Mouse (Mus musculus) neural tube, embryonic 14.5 days (tissue): ENCODE measurements around the gene Tulp2. TPM values are rescaled to one million over a fixed set of nuclear protein-coding genes. Genes with fewer than 3 reads are reported as not detected.

Experiments used
- ATAC-seq: fragments of 200-750 bp; cut with Nextera tagmentation; 2 replicates; pipeline ENCODE4 v1.8.0; 2017; ENCODE audit warnings: low read depth, mild to moderate bottlenecking, moderate TSS enrichment, moderate library complexity
- H3K27ac ChIP-seq: fragments of 300-500 bp; sonication (generic); 2 replicates; pipeline ENCODE4 v1.5.1; 2014; ENCODE audit warnings: low read depth, mild to moderate bottlenecking, control low read depth, low read length, moderate library complexity, mixed read lengths
- H3K27me3 ChIP-seq: fragments of 300-500 bp; sonication (generic); 2 replicates; pipeline ENCODE4 v1.6.1; 2014; ENCODE audit warnings: low read length; ENCODE audit not compliant: control insufficient read depth, insufficient read depth
- H3K36me3 ChIP-seq: fragments of 300-500 bp; sonication (generic); 2 replicates; pipeline ENCODE4 v1.6.1; 2014; ENCODE audit warnings: low read length, mixed read lengths; ENCODE audit not compliant: control insufficient read depth, insufficient read depth
- H3K4me1 ChIP-seq: fragments of 300-500 bp; sonication (generic); 2 replicates; pipeline ENCODE4 v1.6.1; 2014; ENCODE audit warnings: low read length; ENCODE audit not compliant: control insufficient read depth, insufficient read depth
- H3K4me2 ChIP-seq: fragments of 300-500 bp; sonication (generic); 2 replicates; pipeline ENCODE4 v1.6.1; 2014; ENCODE audit warnings: mild to moderate bottlenecking, low read depth, low read length, control low read depth
- H3K4me3 ChIP-seq: fragments of 300-500 bp; sonication (generic); 2 replicates; pipeline ENCODE4 v1.5.1; 2014; ENCODE audit warnings: low read depth, low read length, control low read depth, mixed read lengths
- H3K9ac ChIP-seq: fragments of 300-500 bp; sonication (generic); replicated peaks from 2 replicates; pipeline ENCODE4 v1.6.1; 2014; ENCODE audit warnings: low read depth, mild to moderate bottlenecking, control low read depth, low read length, mixed read lengths
- H3K9me3 ChIP-seq: fragments of 300-500 bp; sonication (generic); 2 replicates; pipeline ENCODE4 v1.6.1; 2016; ENCODE audit warnings: low read length; ENCODE audit not compliant: control insufficient read depth
- WGBS: fragments of 180-500 bp; shearing (Covaris S2); extraction: QIAGEN DNeasy Blood & Tissue Kit; methylation state at CpG from one replicate; pipeline ENCODE4 v1.1.7; 2014; 5-methylcytosine and 5-hydroxymethylcytosine counted together
- microRNA-seq: library from miRNA; unstranded; fragments of <30 nt; microRNA quantifications from one replicate; pipeline ENCODE4, GENCODE M21; 2016
- polyA plus RNA-seq: library from polyadenylated mRNA; unstranded; fragments of >200 nt; fragmentation: Nextera tagmentation; extraction: Ambion mirVana; gene quantifications from 2 replicates; pipeline ENCODE4 v1.2.1, GENCODE M21; 2014

Gene Tulp2
- polyA plus RNA-seq, 1 experiment from 2014 or later, result 0.31 TPM

DNA sequence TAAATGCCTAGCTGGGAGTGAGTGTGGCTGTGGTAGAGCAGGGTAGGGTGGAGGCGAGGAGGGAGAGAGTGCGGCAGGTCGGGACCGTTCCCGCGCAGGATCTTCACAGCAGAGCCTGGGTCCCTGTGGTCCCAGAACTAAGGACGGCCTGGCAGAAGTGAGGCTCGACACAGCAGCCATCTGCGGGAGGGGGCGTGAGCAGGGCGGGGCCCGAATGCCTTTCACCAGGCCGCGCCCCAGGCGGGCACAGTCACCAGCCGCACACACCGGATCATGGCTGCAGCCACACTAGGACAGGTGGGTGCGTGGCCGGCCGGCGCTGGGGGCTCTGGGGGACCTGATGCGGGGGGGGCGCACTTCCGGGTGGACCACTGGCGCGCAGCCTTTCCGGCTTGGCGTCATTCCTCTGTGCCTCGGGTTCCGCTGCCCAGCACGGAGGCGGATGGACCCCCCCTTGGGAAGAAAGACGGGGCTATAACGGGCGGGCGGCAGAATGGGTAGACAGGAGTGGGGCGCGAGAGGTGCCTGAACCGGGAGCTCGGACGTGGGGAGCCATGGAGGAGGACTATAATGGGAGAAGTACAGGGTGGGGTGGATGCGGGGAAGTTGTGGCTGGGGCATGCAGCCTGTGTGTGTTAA lies 88.5 kb downstream of the Tulp2 start, which contains the start of gene Bcat2:
Bcat2 (plus strand) TSS at position 51 of the 639 bp plus-strand sequence.
- Histone ChIP-seq H3K36me3 (no peaks in the 10 kb centered on the region), H3K27me3 (no peaks in the 10 kb centered on the region; the same call in 1 of the 2 replicates), H3K9me3 (no peaks in the 10 kb centered on the region), H3K4me1 (peaks cover 5% of the 10 kb centered on the region; the same call in 1 of the 2 replicates), H3K27ac (peak within 1 kb of the TSS; percentile 89), H3K9ac (peak within 1 kb of the TSS; percentile 87), H3K4me2 (peak within 1 kb of the TSS; percentile 79), H3K4me3 (peak within 1 kb of the TSS; percentile 55)
- 3% methylated on average over 42 of the region's 42 CpGs for WGBS
- peak; percentile 65 for ATAC-seq

DNA sequence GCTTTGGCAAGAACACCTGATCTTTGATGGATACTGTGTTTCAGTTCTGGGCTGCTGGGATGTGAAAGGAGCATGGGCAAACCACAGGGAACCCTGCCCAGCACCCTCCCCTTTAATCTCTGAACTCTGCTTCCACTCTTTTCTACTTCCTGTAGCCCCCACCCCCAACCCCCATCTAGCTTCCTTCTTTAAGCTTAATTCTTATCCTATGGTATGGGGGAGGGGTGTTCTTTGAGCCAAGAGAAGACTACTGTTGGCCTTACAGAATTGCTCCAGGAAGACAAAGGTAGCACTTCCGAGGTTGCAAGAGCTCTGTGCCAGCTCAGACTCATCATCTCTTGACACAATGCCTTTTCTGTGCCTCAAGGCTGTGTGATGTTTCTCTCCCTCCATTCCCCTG lies 90.3 kb downstream of the Tulp2 start:
- no peaks in the 10 kb centered on the region; the same call in 1 of the 2 replicates for H3K27me3 ChIP-seq
- no peak overlapping the region for H3K4me3 ChIP-seq
- no peak overlapping the region for H3K4me2 ChIP-seq
- no peak overlapping the region for H3K9ac ChIP-seq
- H3K36me3 ChIP-seq, result no peaks in the 10 kb centered on the region; the same call in 1 of the 2 replicates
- no peaks in the 10 kb centered on the region for H3K9me3 ChIP-seq
- WGBS, result 58% methylated on average over 1 of the region's 1 CpGs
- H3K4me1 ChIP-seq, result peaks cover 5% of the 10 kb centered on the region; the same call in 1 of the 2 replicates
- ATAC-seq, result no peak
- H3K27ac ChIP-seq, result no peak overlapping the region

Small RNA genes lying within 50 kb of the gene (microRNA-seq; reads per million reads assigned to microRNA genes)
- gene Gm22133, result not detected

Other genes with a start within 250 kb of the Tulp2 start
- 1.0 and 1.6 TPM in 2 replicates for gene Cd37, start 242.8 kb upstream of the Tulp2 start, polyA plus RNA-seq
- 0.75 and 0.99 TPM in 2 replicates for gene Slc6a16, start 240.8 kb upstream of the Tulp2 start, polyA plus RNA-seq
- gene Slc6a21, start 204.4 kb upstream of the Tulp2 start, polyA plus RNA-seq, result not detected in 2 replicates
- 9.1 and 10.9 TPM in 2 replicates for gene Trpm4, start 148.1 kb upstream of the Tulp2 start, polyA plus RNA-seq
- 0.13 and 0.52 TPM in 2 replicates for gene Hrc, start 146.6 kb upstream of the Tulp2 start, polyA plus RNA-seq
- 28.4 and 30.4 TPM in 2 replicates for gene Ppfia3, start 114.9 kb upstream of the Tulp2 start, polyA plus RNA-seq
- 24.9 and 49.4 TPM in 2 replicates for gene Lin7b, start 111.3 kb upstream of the Tulp2 start, polyA plus RNA-seq
- 76.1 and 93.7 TPM in 2 replicates for gene Snrnp70, start 86.1 kb upstream of the Tulp2 start, polyA plus RNA-seq
- not detected in 2 replicates for gene Kcna7, start 76.2 kb upstream of the Tulp2 start, polyA plus RNA-seq
- gene Ntf5, start 68.2 kb upstream of the Tulp2 start, polyA plus RNA-seq, result not detected in 2 replicates
- gene Lhb, start 61.1 kb upstream of the Tulp2 start, polyA plus RNA-seq, result not detected in 2 replicates
- gene Gys1, start 47.0 kb upstream of the Tulp2 start, polyA plus RNA-seq, result 18.1 and 19.9 TPM in 2 replicates
- gene Ruvbl2, start 43.8 kb upstream of the Tulp2 start, polyA plus RNA-seq, result 86.8 and 95.3 TPM in 2 replicates
- gene Ftl1, start 22.0 kb upstream of the Tulp2 start, polyA plus RNA-seq, result 5,062 and 5,088 TPM in 2 replicates
- 107 and 215 TPM in 2 replicates for gene Bax, start 15.0 kb upstream of the Tulp2 start, polyA plus RNA-seq
- not detected in 2 replicates for gene Gm45808, start 4.9 kb downstream of the Tulp2 start, polyA plus RNA-seq
- 4.0 and 4.6 TPM in 2 replicates for gene Dhdh, start 6.9 kb downstream of the Tulp2 start, polyA plus RNA-seq
- 115 and 134 TPM in 2 replicates for gene Nucb1, start 28.5 kb downstream of the Tulp2 start, polyA plus RNA-seq
- 14.0 and 14.2 TPM in 2 replicates for gene Ppp1r15a, start 44.4 kb downstream of the Tulp2 start, polyA plus RNA-seq
- gene Plekha4, start 44.5 kb downstream of the Tulp2 start, polyA plus RNA-seq, result 0.54 and 3.2 TPM in 2 replicates
- 0.40 and 0.60 TPM in 2 replicates for gene Hsd17b14, start 73.0 kb downstream of the Tulp2 start, polyA plus RNA-seq
- gene Bcat2, start 88.3 kb downstream of the Tulp2 start, polyA plus RNA-seq, result 15.8 and 19.2 TPM in 2 replicates
- not detected in 2 replicates for gene Fgf21, start 133.6 kb downstream of the Tulp2 start, polyA plus RNA-seq
- gene Fut1, start 135.4 kb downstream of the Tulp2 start, polyA plus RNA-seq, result not detected in 2 replicates
- gene Izumo1, start 139.9 kb downstream of the Tulp2 start, polyA plus RNA-seq, result not detected in 2 replicates
- gene Rasip1, start 145.6 kb downstream of the Tulp2 start, polyA plus RNA-seq, result 12.8 and 14.2 TPM in 2 replicates
- 2.6 and 3.0 TPM in 2 replicates for gene Mamstr, start 158.1 kb downstream of the Tulp2 start, polyA plus RNA-seq
- 0.15 and 0.51 TPM in 2 replicates for gene Fut2, start 184.5 kb downstream of the Tulp2 start, polyA plus RNA-seq
- gene Ntn5, start 202.1 kb downstream of the Tulp2 start, polyA plus RNA-seq, result 1.8 TPM in 1 of 2 replicates, not detected in the other
- gene Sec1, start 212.5 kb downstream of the Tulp2 start, polyA plus RNA-seq, result 0.13 and 0.54 TPM in 2 replicates
- gene Car11, start 218.0 kb downstream of the Tulp2 start, polyA plus RNA-seq, result 31.9 and 32.8 TPM in 2 replicates
- 2.5 and 2.6 TPM in 2 replicates for gene Dbp, start 223.2 kb downstream of the Tulp2 start, polyA plus RNA-seq
- gene Rpl18, start 233.6 kb downstream of the Tulp2 start, polyA plus RNA-seq, result 603 and 609 TPM in 2 replicates
- 15.6 and 19.1 TPM in 2 replicates for gene Sphk2, start 236.1 kb downstream of the Tulp2 start, polyA plus RNA-seq
- 0.17 and 0.24 TPM in 2 replicates for gene Fam83e, start 239.3 kb downstream of the Tulp2 start, polyA plus RNA-seq
- not detected in 2 replicates for gene Spaca4, start 243.9 kb downstream of the Tulp2 start, polyA plus RNA-seq